Mouse (Mus musculus) heart, postnatal 0 days (tissue): ENCODE data around the gene Tpm3.

Experiments used
- CTCF ChIP-seq: IDR thresholded peaks from 2 replicates; pipeline ENCODE4 v1.5.1; 2016; ENCODE audit warnings: antibody characterized with exemption, control low read depth, low read depth
- EP300 ChIP-seq: IDR thresholded peaks from 2 replicates; pipeline ENCODE4 v1.6.1; 2016; ENCODE audit warnings: antibody characterized with exemption, low read depth

GRCm38 (mm10) chr3:90125710-90126109 lies 53.3 kb downstream of the Tpm3 start:
- TF ChIP-seq CTCF (no peak), EP300 (no peak)
